Mouse (Mus musculus): ENCODE measurements around the gene Ppp1r21. TPM values are rescaled to one million over a fixed set of nuclear protein-coding genes. Genes with fewer than 3 reads are reported as not detected.

Ppp1r21 gene
- polyA plus RNA-seq, 1 experiment from 2014 or later = 24.0 TPM

- no peak overlapping the region for H3K4me3 ChIP-seq (ENCODE audit: low read depth, low read length)
- WGBS = 74% methylated on average over 9 of the region's 9 CpGs
- no peaks in the 10 kb centered on the region for H3K9me3 ChIP-seq (ENCODE audit: control insufficient read depth, low read length)
- no peak overlapping the region for H3K4me2 ChIP-seq
- H3K36me3 ChIP-seq (ENCODE audit: control insufficient read depth, insufficient read depth, low read length) = no peaks in the 10 kb centered on the region
- H3K27me3 ChIP-seq (ENCODE audit: control insufficient read depth, insufficient read depth, low read length) = no peaks in the 10 kb centered on the region
- H3K9ac ChIP-seq (ENCODE audit: low read length) = peak overlapping the region; percentile 26; the same call in 1 of the 2 replicates
- ATAC-seq (ENCODE audit: low FRiP score) (no peak), DNase-seq (ENCODE audit: low spot score, missing footprints) (no peak)
- H3K4me1 ChIP-seq (ENCODE audit: control insufficient read depth, insufficient read depth, low read length) = peaks cover 14% of the 10 kb centered on the region
- H3K27ac ChIP-seq (ENCODE audit: low read depth, low read length) = peak overlapping the region; percentile 73
These were observed 36.4 kb upstream of the Ppp1r21 start for GRCm38 (mm10) chr17:88493551-88493950.

DNA sequence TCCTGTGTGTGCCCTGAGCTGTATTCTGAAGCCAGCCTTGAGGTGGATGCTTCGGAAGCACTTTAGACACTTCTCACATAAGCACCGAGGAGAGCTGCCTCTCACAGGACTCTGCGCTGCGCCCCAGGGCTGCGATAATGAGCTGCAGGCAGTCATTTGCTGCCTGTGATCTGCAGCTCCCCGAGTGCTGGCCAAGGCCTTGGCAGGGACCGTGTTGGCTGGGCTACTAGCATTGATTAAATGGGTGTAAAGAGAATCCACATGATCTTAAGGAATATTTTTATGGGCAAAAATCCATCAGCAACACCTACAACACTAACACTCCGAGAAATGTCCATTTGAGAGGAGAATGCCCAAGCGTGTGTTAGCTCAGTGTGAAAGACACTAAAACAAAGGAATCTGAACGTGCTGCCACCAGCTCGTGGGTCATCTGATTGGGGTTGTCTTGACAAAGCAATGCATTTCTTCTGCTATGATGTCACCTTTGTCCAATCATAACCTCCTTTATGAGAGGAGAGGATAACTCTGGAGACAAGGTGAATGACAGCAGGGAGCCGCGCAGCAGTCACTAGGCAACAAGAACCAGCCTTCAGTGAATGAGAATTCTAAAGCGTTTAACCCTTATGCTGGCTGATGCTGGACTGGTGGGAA is 35.7 kb upstream of the Ppp1r21 start:
- no peak overlapping the region for H3K4me3 ChIP-seq (ENCODE audit: low read depth, low read length)
- ATAC-seq (ENCODE audit: low FRiP score) = peak; percentile 91
- peaks cover 14% of the 10 kb centered on the region for H3K4me1 ChIP-seq (ENCODE audit: control insufficient read depth, insufficient read depth, low read length)
- H3K27ac ChIP-seq (ENCODE audit: low read depth, low read length) = peak overlapping the region; percentile 73
- WGBS = 29% methylated on average over 14 of the region's 14 CpGs
- H3K9ac ChIP-seq (ENCODE audit: low read length) = peak overlapping the region; percentile 33; the same call in 1 of the 2 replicates
- H3K4me2 ChIP-seq = peak overlapping the region; percentile 27
- no peaks in the 10 kb centered on the region for H3K36me3 ChIP-seq (ENCODE audit: control insufficient read depth, insufficient read depth, low read length)
- no peaks in the 10 kb centered on the region for H3K9me3 ChIP-seq (ENCODE audit: control insufficient read depth, low read length)
- H3K27me3 ChIP-seq (ENCODE audit: control insufficient read depth, insufficient read depth, low read length) = no peaks in the 10 kb centered on the region
- peak; percentile 94 for DNase-seq (ENCODE audit: low spot score, missing footprints)

DNA sequence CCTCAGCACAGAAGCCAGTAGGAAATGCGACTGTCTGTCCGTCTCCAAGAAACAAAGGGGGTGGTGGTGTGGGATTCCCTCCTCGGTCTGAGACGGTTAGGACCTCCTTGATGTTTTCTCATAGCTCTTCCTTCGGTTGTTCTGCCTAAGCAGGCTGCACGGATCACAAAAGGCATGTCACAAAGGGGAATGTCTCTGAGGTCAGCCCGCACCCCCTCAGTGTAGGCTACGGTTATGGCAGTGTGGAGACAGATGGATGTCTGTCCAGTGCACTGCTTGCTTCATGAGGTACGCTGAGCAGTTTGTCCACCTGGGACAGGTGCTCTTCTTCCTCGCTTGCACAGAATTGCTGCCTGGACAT is 35.2 kb upstream of the Ppp1r21 start:
- Histone ChIP-seq H3K36me3 (ENCODE audit: control insufficient read depth, insufficient read depth, low read length) (no peaks in the 10 kb centered on the region), H3K9ac (ENCODE audit: low read length) (peak overlapping the region; percentile 33; the same call in 1 of the 2 replicates), H3K27me3 (ENCODE audit: control insufficient read depth, insufficient read depth, low read length) (no peaks in the 10 kb centered on the region), H3K9me3 (ENCODE audit: control insufficient read depth, low read length) (no peaks in the 10 kb centered on the region), H3K27ac (ENCODE audit: low read depth, low read length) (peak overlapping the region; percentile 73), H3K4me2 (peak overlapping the region; percentile 27), H3K4me1 (ENCODE audit: control insufficient read depth, insufficient read depth, low read length) (peaks cover 14% of the 10 kb centered on the region), H3K4me3 (ENCODE audit: low read depth, low read length) (no peak overlapping the region)
- DNase-seq (ENCODE audit: low spot score, missing footprints) = no peak
- peak; percentile 77 for ATAC-seq (ENCODE audit: low FRiP score)
- WGBS = 36% methylated on average over 10 of the region's 10 CpGs

DNA sequence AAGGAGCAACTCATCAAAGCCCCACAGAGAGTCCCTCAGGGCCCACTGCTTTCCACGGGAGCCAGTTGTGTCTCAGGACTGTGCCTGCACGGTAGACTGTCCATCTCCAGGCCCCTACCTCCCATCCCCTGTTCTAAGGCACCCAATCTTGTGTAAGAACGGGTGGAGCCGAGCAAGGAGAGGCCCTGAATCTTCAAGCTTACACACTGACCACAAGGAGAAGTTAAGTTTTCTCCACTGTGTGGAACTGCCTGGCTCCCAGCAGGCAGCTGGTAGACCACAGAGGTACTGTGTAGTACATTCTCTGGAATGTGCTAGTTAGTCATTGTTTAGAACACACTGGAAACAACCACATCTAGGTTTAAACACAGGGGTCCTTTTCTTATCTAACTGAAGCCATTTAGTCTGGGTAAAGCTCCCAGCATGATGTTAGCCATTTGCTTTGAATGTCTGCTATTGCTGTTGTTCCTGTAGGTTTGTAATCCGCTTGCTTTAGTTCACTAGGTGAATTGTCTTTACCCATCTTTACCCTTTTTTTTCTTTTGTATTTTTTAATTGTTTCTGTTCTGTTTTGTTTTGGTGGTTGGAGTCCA is 31.7 kb upstream of the Ppp1r21 start:
- H3K9me3 ChIP-seq (ENCODE audit: control insufficient read depth, low read length) = no peaks in the 10 kb centered on the region
- no peak for ATAC-seq (ENCODE audit: low FRiP score)
- H3K4me2 ChIP-seq = no peak overlapping the region
- H3K27me3 ChIP-seq (ENCODE audit: control insufficient read depth, insufficient read depth, low read length) = no peaks in the 10 kb centered on the region
- peaks cover 14% of the 10 kb centered on the region for H3K4me1 ChIP-seq (ENCODE audit: control insufficient read depth, insufficient read depth, low read length)
- no peak for DNase-seq (ENCODE audit: low spot score, missing footprints)
- H3K9ac ChIP-seq (ENCODE audit: low read length) = no peak overlapping the region
- 75% methylated on average over 5 of the region's 5 CpGs for WGBS
- no peaks in the 10 kb centered on the region for H3K36me3 ChIP-seq (ENCODE audit: control insufficient read depth, insufficient read depth, low read length)
- H3K27ac ChIP-seq (ENCODE audit: low read depth, low read length) = no peak overlapping the region
- no peak overlapping the region for H3K4me3 ChIP-seq (ENCODE audit: low read depth, low read length)

- Histone ChIP-seq H3K27me3 (ENCODE audit: control insufficient read depth, insufficient read depth, low read length) (no peaks in the 10 kb centered on the region), H3K4me2 (no peak overlapping the region), H3K9me3 (ENCODE audit: control insufficient read depth, low read length) (no peaks in the 10 kb centered on the region), H3K4me3 (ENCODE audit: low read depth, low read length) (no peak overlapping the region), H3K9ac (ENCODE audit: low read length) (no peak overlapping the region), H3K36me3 (ENCODE audit: control insufficient read depth, insufficient read depth, low read length) (no peaks in the 10 kb centered on the region), H3K27ac (ENCODE audit: low read depth, low read length) (no peak overlapping the region), H3K4me1 (ENCODE audit: control insufficient read depth, insufficient read depth, low read length) (no peaks in the 10 kb centered on the region)
- ATAC-seq (ENCODE audit: low FRiP score) (no peak), DNase-seq (ENCODE audit: low spot score, missing footprints) (no peak)
- WGBS = 92% methylated on average over 13 of the region's 13 CpGs
These were observed 25.9 kb upstream of the Ppp1r21 start for GRCm38 (mm10) chr17:88504056-88504455.

GRCm38 (mm10) chr17:88505275-88505723 is 24.6 kb upstream of the Ppp1r21 start:
- Histone ChIP-seq H3K4me2 (no peak overlapping the region), H3K27me3 (ENCODE audit: control insufficient read depth, insufficient read depth, low read length) (no peaks in the 10 kb centered on the region), H3K9me3 (ENCODE audit: control insufficient read depth, low read length) (no peaks in the 10 kb centered on the region), H3K36me3 (ENCODE audit: control insufficient read depth, insufficient read depth, low read length) (no peaks in the 10 kb centered on the region), H3K9ac (ENCODE audit: low read length) (no peak overlapping the region), H3K4me3 (ENCODE audit: low read depth, low read length) (no peak overlapping the region), H3K27ac (ENCODE audit: low read depth, low read length) (no peak overlapping the region), H3K4me1 (ENCODE audit: control insufficient read depth, insufficient read depth, low read length) (no peaks in the 10 kb centered on the region)
- WGBS = 48% methylated on average over 10 of the region's 10 CpGs
- DNase-seq (ENCODE audit: low spot score, missing footprints) (no peak), ATAC-seq (ENCODE audit: low FRiP score) (no peak)

GRCm38 (mm10) chr17:88505941-88506340 is 24.0 kb upstream of the Ppp1r21 start:
- DNase-seq (ENCODE audit: low spot score, missing footprints) = no peak
- WGBS = 94% methylated on average over 15 of the region's 15 CpGs

GRCm38 (mm10) chr17:88507376-88507775 is 22.5 kb upstream of the Ppp1r21 start:
- H3K9ac ChIP-seq (ENCODE audit: low read length) = no peak overlapping the region
- no peaks in the 10 kb centered on the region for H3K27me3 ChIP-seq (ENCODE audit: control insufficient read depth, insufficient read depth, low read length)
- H3K36me3 ChIP-seq (ENCODE audit: control insufficient read depth, insufficient read depth, low read length) = no peaks in the 10 kb centered on the region
- no peak overlapping the region for H3K4me3 ChIP-seq (ENCODE audit: low read depth, low read length)
- 89% methylated on average over 10 of the region's 10 CpGs for WGBS
- no peak overlapping the region for H3K4me2 ChIP-seq
- no peak for ATAC-seq (ENCODE audit: low FRiP score)
- no peaks in the 10 kb centered on the region for H3K4me1 ChIP-seq (ENCODE audit: control insufficient read depth, insufficient read depth, low read length)
- H3K9me3 ChIP-seq (ENCODE audit: control insufficient read depth, low read length) = no peaks in the 10 kb centered on the region
- DNase-seq (ENCODE audit: low spot score, missing footprints) = no peak
- H3K27ac ChIP-seq (ENCODE audit: low read depth, low read length) = no peak overlapping the region

More at GRCm38 (mm10) chr17:88505941-88506340, 24.0 kb upstream of the Ppp1r21 start:
- no peak overlapping the region for H3K27ac ChIP-seq (ENCODE audit: low read depth, low read length)
- no peak overlapping the region for H3K9ac ChIP-seq (ENCODE audit: low read length)
- no peak overlapping the region for H3K4me2 ChIP-seq
- H3K4me1 ChIP-seq (ENCODE audit: control insufficient read depth, insufficient read depth, low read length) = no peaks in the 10 kb centered on the region
- no peak for ATAC-seq (ENCODE audit: low FRiP score)
- no peak overlapping the region for H3K4me3 ChIP-seq (ENCODE audit: low read depth, low read length)
- H3K9me3 ChIP-seq (ENCODE audit: control insufficient read depth, low read length) = no peaks in the 10 kb centered on the region
- no peaks in the 10 kb centered on the region for H3K27me3 ChIP-seq (ENCODE audit: control insufficient read depth, insufficient read depth, low read length)
- H3K36me3 ChIP-seq (ENCODE audit: control insufficient read depth, insufficient read depth, low read length) = no peaks in the 10 kb centered on the region

GRCm38 (mm10) chr17:88508846-88509508 is 20.9 kb upstream of the Ppp1r21 start:
- ATAC-seq (ENCODE audit: low FRiP score) (0 out of 2 replicates have a peak, but pooled peaks have one; percentile 22), DNase-seq (ENCODE audit: low spot score, missing footprints) (no peak)
- Histone ChIP-seq H3K4me3 (ENCODE audit: low read depth, low read length) (no peak overlapping the region), H3K27me3 (ENCODE audit: control insufficient read depth, insufficient read depth, low read length) (no peaks in the 10 kb centered on the region), H3K36me3 (ENCODE audit: control insufficient read depth, insufficient read depth, low read length) (no peaks in the 10 kb centered on the region), H3K4me2 (no peak overlapping the region), H3K9me3 (ENCODE audit: control insufficient read depth, low read length) (no peaks in the 10 kb centered on the region), H3K9ac (ENCODE audit: low read length) (no peak overlapping the region), H3K27ac (ENCODE audit: low read depth, low read length) (no peak overlapping the region), H3K4me1 (ENCODE audit: control insufficient read depth, insufficient read depth, low read length) (no peaks in the 10 kb centered on the region)
- 34% methylated on average over 12 of the region's 12 CpGs for WGBS

Measured in midbrain, embryonic 11.5 days (tissue).